Mouse (Mus musculus) forebrain, embryonic 14.5 days (tissue): ENCODE data around the gene Itm2c. TPM values are rescaled to one million over a fixed set of nuclear protein-coding genes. Genes with fewer than 3 reads are reported as not detected.

Experiments
- ATAC-seq: fragments of 200-750 bp; cut with Nextera tagmentation; 2 replicates; pipeline ENCODE4 v1.8.0; 2017; ENCODE audit warnings: mild to moderate bottlenecking, moderate library complexity
- DNase-seq: peaks from one replicate; pipeline ENCODE4 v3.0.0-alpha.2; 2015; ENCODE audit warnings: low spot score
- H3K27ac ChIP-seq: fragments of 300-500 bp; sonication (generic); 2 replicates; pipeline ENCODE4 v1.5.1; 2014; ENCODE audit warnings: low read depth, mild to moderate bottlenecking, control low read depth, low read length, moderate library complexity
- H3K27me3 ChIP-seq: fragments of 300-500 bp; sonication (generic); replicated peaks from 2 replicates; pipeline ENCODE4 v1.6.1; 2014; ENCODE audit warnings: low read length, control low read depth, mixed read lengths; ENCODE audit not compliant: control insufficient read depth, insufficient read depth
- H3K36me3 ChIP-seq: fragments of 300-500 bp; sonication (generic); 2 replicates; pipeline ENCODE4 v1.6.1; 2014; ENCODE audit warnings: low read length, control low read depth; ENCODE audit not compliant: control insufficient read depth, insufficient read depth
- H3K4me1 ChIP-seq: fragments of 300-500 bp; sonication (generic); 2 replicates; pipeline ENCODE4 v1.6.1; 2014; ENCODE audit warnings: antibody characterized with exemption, low read length, control low read depth; ENCODE audit not compliant: control insufficient read depth, insufficient read depth
- H3K4me2 ChIP-seq: fragments of 300-500 bp; sonication (generic); 2 replicates; pipeline ENCODE4 v1.6.1; 2014; ENCODE audit warnings: mild to moderate bottlenecking, control low read depth, low read length
- H3K4me3 ChIP-seq: fragments of 300-500 bp; sonication (generic); 2 replicates; pipeline ENCODE4 v1.5.1; 2014; ENCODE audit warnings: low read depth, low read length, control low read depth
- H3K9ac ChIP-seq: fragments of 300-500 bp; sonication (generic); 2 replicates; pipeline ENCODE4 v1.6.1; 2014; ENCODE audit warnings: mild to moderate bottlenecking, low read length, control low read depth, moderate library complexity
- H3K9me3 ChIP-seq: fragments of 300-500 bp; sonication (generic); replicated peaks from 2 replicates; pipeline ENCODE4 v1.6.1; 2016; ENCODE audit warnings: low read length, control low read depth, mixed read lengths; ENCODE audit not compliant: control insufficient read depth
- WGBS: fragments of 180-500 bp; shearing (Covaris S2); extraction: QIAGEN DNeasy Blood & Tissue Kit; methylation state at CpG from one replicate; pipeline ENCODE4 v1.1.7; 2014; 5-methylcytosine and 5-hydroxymethylcytosine counted together
- polyA plus RNA-seq: library from polyadenylated mRNA; unstranded; fragments of >200 nt; fragmentation: Nextera tagmentation; extraction: Ambion mirVana; gene quantifications from 2 replicates; pipeline ENCODE4 v1.2.1, GENCODE M21; 2014

The Itm2c gene
- polyA plus RNA-seq, 1 experiment from 2014 or later: 149 TPM

- Histone ChIP-seq H3K9me3 (no peaks in the 10 kb centered on the region), H3K4me1 (peaks cover 25% of the 10 kb centered on the region), H3K4me2 (no peak overlapping the region), H3K36me3 (no peaks in the 10 kb centered on the region), H3K9ac (no peak overlapping the region), H3K27me3 (no peaks in the 10 kb centered on the region), H3K4me3 (no peak overlapping the region), H3K27ac (no peak overlapping the region)
- WGBS: 50% methylated on average over 8 of the region's 8 CpGs
- DNase-seq (no peak), ATAC-seq (no peak)
These were observed 41.2 kb downstream of the Itm2c start for GRCm38 (mm10) chr1:85935148-85935852.

- no peak overlapping the region for H3K4me3 ChIP-seq
- H3K4me2 ChIP-seq: no peak overlapping the region
- H3K9ac ChIP-seq: no peak overlapping the region
- no peak for DNase-seq
- H3K4me1 ChIP-seq: peaks cover 20% of the 10 kb centered on the region
- H3K27ac ChIP-seq: no peak overlapping the region
- no peaks in the 10 kb centered on the region for H3K27me3 ChIP-seq
- H3K36me3 ChIP-seq: no peaks in the 10 kb centered on the region
- H3K9me3 ChIP-seq: no peaks in the 10 kb centered on the region
- no peak for ATAC-seq
- 63% methylated on average over 6 of the region's 6 CpGs for WGBS
These were observed 42.2 kb downstream of the Itm2c start for GRCm38 (mm10) chr1:85936265-85936664.

GRCm38 (mm10) chr1:85937323-85937722 lies 43.2 kb downstream of the Itm2c start:
- H3K27me3 ChIP-seq: no peaks in the 10 kb centered on the region
- DNase-seq (no peak), ATAC-seq (no peak)
- no peak overlapping the region for H3K9ac ChIP-seq
- 88% methylated on average over 1 of the region's 1 CpGs for WGBS
- H3K4me3 ChIP-seq: no peak overlapping the region
- H3K9me3 ChIP-seq: no peaks in the 10 kb centered on the region
- no peaks in the 10 kb centered on the region for H3K36me3 ChIP-seq
- H3K27ac ChIP-seq: no peak overlapping the region
- H3K4me1 ChIP-seq: peaks cover 16% of the 10 kb centered on the region
- H3K4me2 ChIP-seq: no peak overlapping the region

GRCm38 (mm10) chr1:85942318-85942717 lies 48.2 kb downstream of the Itm2c start:
- Histone ChIP-seq H3K9me3 (no peaks in the 10 kb centered on the region), H3K4me2 (no peak overlapping the region), H3K36me3 (no peaks in the 10 kb centered on the region), H3K27ac (no peak overlapping the region), H3K27me3 (no peaks in the 10 kb centered on the region), H3K4me3 (no peak overlapping the region), H3K9ac (no peak overlapping the region), H3K4me1 (no peaks in the 10 kb centered on the region)
- 79% methylated on average over 8 of the region's 8 CpGs for WGBS
- no peak for ATAC-seq
- DNase-seq: no peak

GRCm38 (mm10) chr1:85949085-85949684 lies 55.1 kb downstream of the Itm2c start:
- ATAC-seq (no peak), DNase-seq (no peak)
- no peak overlapping the region for H3K9ac ChIP-seq
- H3K27ac ChIP-seq: no peak overlapping the region
- no peak overlapping the region for H3K4me2 ChIP-seq
- 94% methylated on average over 2 of the region's 2 CpGs for WGBS
- H3K36me3 ChIP-seq: no peaks in the 10 kb centered on the region
- no peaks in the 10 kb centered on the region for H3K27me3 ChIP-seq
- no peak overlapping the region for H3K4me3 ChIP-seq
- H3K4me1 ChIP-seq: no peaks in the 10 kb centered on the region
- H3K9me3 ChIP-seq: no peaks in the 10 kb centered on the region

- Histone ChIP-seq H3K4me2 (no peak overlapping the region), H3K27me3 (no peaks in the 10 kb centered on the region), H3K4me3 (no peak overlapping the region), H3K4me1 (no peaks in the 10 kb centered on the region), H3K27ac (no peak overlapping the region), H3K36me3 (no peaks in the 10 kb centered on the region), H3K9me3 (no peaks in the 10 kb centered on the region), H3K9ac (no peak overlapping the region)
- ATAC-seq: no peak
- WGBS: 87% methylated on average over 3 of the region's 3 CpGs
- DNase-seq: no peak
These were observed 61.1 kb downstream of the Itm2c start for GRCm38 (mm10) chr1:85955150-85955549.

GRCm38 (mm10) chr1:85957290-85957689 lies 63.2 kb downstream of the Itm2c start:
- Histone ChIP-seq H3K4me1 (no peaks in the 10 kb centered on the region), H3K36me3 (no peaks in the 10 kb centered on the region), H3K4me3 (no peak overlapping the region), H3K9ac (no peak overlapping the region), H3K27me3 (no peaks in the 10 kb centered on the region), H3K4me2 (no peak overlapping the region), H3K9me3 (no peaks in the 10 kb centered on the region), H3K27ac (no peak overlapping the region)
- WGBS: 89% methylated on average over 5 of the region's 5 CpGs
- DNase-seq (no peak), ATAC-seq (no peak)

- H3K27me3 ChIP-seq: no peaks in the 10 kb centered on the region
- no peak for ATAC-seq
- no peak for DNase-seq
- H3K4me2 ChIP-seq: no peak overlapping the region
- no peak overlapping the region for H3K9ac ChIP-seq
- 58% methylated on average over 9 of the region's 9 CpGs for WGBS
- H3K4me3 ChIP-seq: no peak overlapping the region
- no peak overlapping the region for H3K27ac ChIP-seq
- H3K4me1 ChIP-seq: no peaks in the 10 kb centered on the region
- no peaks in the 10 kb centered on the region for H3K9me3 ChIP-seq
- no peaks in the 10 kb centered on the region for H3K36me3 ChIP-seq
These were observed 64.0 kb downstream of the Itm2c start for GRCm38 (mm10) chr1:85957942-85958619.
